Mouse (Mus musculus) liver, embryonic 15.5 days (tissue): ENCODE results near the gene Tspo2. TPM values are rescaled to one million over a fixed set of nuclear protein-coding genes. Genes with fewer than 3 reads are reported as not detected.

Source experiments
- ATAC-seq: fragments of 200-750 bp; cut with Nextera tagmentation; 2 replicates; pipeline ENCODE4 v1.8.0; 2017; ENCODE audit warnings: moderate number of reproducible peaks, mild to moderate bottlenecking, moderate library complexity; ENCODE audit not compliant: insufficient read depth
- H3K27ac ChIP-seq: fragments of 300-500 bp; sonication (generic); replicated peaks from 2 replicates; pipeline ENCODE4 v1.5.1; 2015; ENCODE audit warnings: mild to moderate bottlenecking, inconsistent platforms
- H3K27me3 ChIP-seq: fragments of 300-500 bp; sonication (generic); 2 replicates; pipeline ENCODE4 v1.6.1; 2015; ENCODE audit warnings: mild to moderate bottlenecking, inconsistent platforms
- H3K36me3 ChIP-seq: fragments of 300-500 bp; sonication (generic); replicated peaks from 2 replicates; pipeline ENCODE4 v1.6.1; 2015; ENCODE audit warnings: moderate library complexity, mild to moderate bottlenecking, inconsistent platforms
- H3K4me1 ChIP-seq: fragments of 300-500 bp; sonication (generic); replicated peaks from 2 replicates; pipeline ENCODE4 v1.6.1; 2015; ENCODE audit warnings: inconsistent platforms
- H3K4me2 ChIP-seq: fragments of 300-500 bp; sonication (generic); 2 replicates; pipeline ENCODE4 v1.6.1; 2015; ENCODE audit warnings: moderate library complexity, mild to moderate bottlenecking, inconsistent platforms
- H3K4me3 ChIP-seq: fragments of 300-500 bp; sonication (generic); replicated peaks from 2 replicates; pipeline ENCODE4 v1.5.1; 2015; ENCODE audit warnings: mild to moderate bottlenecking, inconsistent platforms
- H3K9ac ChIP-seq: fragments of 300-500 bp; sonication (generic); 2 replicates; pipeline ENCODE4 v1.6.1; 2015; ENCODE audit warnings: moderate library complexity, mild to moderate bottlenecking, inconsistent platforms
- H3K9me3 ChIP-seq: fragments of 300-500 bp; sonication (generic); replicated peaks from 2 replicates; pipeline ENCODE4 v1.6.1; 2016; ENCODE audit warnings: inconsistent platforms
- WGBS: fragments of 180-500 bp; shearing (Covaris S2); methylation state at CpG from one replicate; pipeline ENCODE4 v1.1.7; 2015; ENCODE audit warnings: mixed read lengths; ENCODE audit not compliant: insufficient replicate concordance; 5-methylcytosine and 5-hydroxymethylcytosine counted together
- polyA plus RNA-seq: library from polyadenylated mRNA; unstranded; fragments of >200 nt; fragmentation: Nextera tagmentation; extraction: Ambion mirVana; gene quantifications from 2 replicates; pipeline ENCODE4 v1.2.1, GENCODE M21; 2015

Tspo2 gene
- polyA plus RNA-seq, 1 experiment from 2014 or later, result 182 TPM

GRCm38 (mm10) chr17:48402751-48403150, 48.6 kb downstream of the Tspo2 start:
- Histone ChIP-seq H3K9ac (no peak overlapping the region), H3K27ac (no peak overlapping the region), H3K27me3 (no peaks in the 10 kb centered on the region), H3K4me2 (no peak overlapping the region), H3K4me3 (no peak overlapping the region), H3K9me3 (no peaks in the 10 kb centered on the region), H3K4me1 (peaks cover 58% of the 10 kb centered on the region), H3K36me3 (peaks cover 44% of the 10 kb centered on the region)
- ATAC-seq, result no peak
- 81% methylated on average over 3 of the region's 3 CpGs for WGBS

DNA sequence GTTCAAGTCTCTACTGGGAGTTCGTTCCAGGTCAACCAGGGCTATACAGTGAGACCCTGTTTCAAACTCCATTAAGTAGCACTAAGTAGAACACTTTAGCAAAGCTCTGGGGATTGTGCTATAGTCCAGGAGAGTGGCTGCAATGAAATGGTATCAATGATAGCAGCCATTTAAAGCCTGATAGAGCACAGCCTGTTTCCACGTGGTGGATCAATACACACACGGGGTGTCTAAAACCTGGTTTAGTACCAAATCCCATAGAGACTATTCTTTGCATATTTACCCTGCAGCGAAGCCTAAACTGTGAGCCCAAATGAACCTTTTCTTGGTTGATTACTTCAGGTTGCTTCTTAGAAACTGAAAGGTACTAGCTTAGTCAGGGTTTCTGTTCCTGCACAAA, 49.6 kb downstream of the Tspo2 start:
- ATAC-seq, result no peak
- Histone ChIP-seq H3K4me1 (peaks cover 48% of the 10 kb centered on the region), H3K27ac (no peak overlapping the region), H3K27me3 (no peaks in the 10 kb centered on the region), H3K4me3 (no peak overlapping the region), H3K9ac (no peak overlapping the region), H3K36me3 (peaks cover 55% of the 10 kb centered on the region), H3K9me3 (no peaks in the 10 kb centered on the region), H3K4me2 (no peak overlapping the region)
- 84% methylated on average over 4 of the region's 4 CpGs for WGBS

Other genes starting within 250 kb of the Tspo2 start
- 1.5 and 2.0 TPM in 2 replicates for gene Trem1, start 218.8 kb downstream of the Tspo2 start, polyA plus RNA-seq
- gene Trem3, start 203.7 kb downstream of the Tspo2 start, polyA plus RNA-seq, result 8.7 and 9.5 TPM in 2 replicates
- gene Treml4, start 187.2 kb downstream of the Tspo2 start, polyA plus RNA-seq, result 5.0 and 5.1 TPM in 2 replicates
- gene Treml2, start 152.0 kb downstream of the Tspo2 start, polyA plus RNA-seq, result 3.7 and 3.8 TPM in 2 replicates
- 3.9 and 4.3 TPM in 2 replicates for gene B430306N03Rik, start 135.4 kb downstream of the Tspo2 start, polyA plus RNA-seq
- gene Trem2, start 105.1 kb downstream of the Tspo2 start, polyA plus RNA-seq, result 3.6 and 4.1 TPM in 2 replicates
- 15.8 and 18.3 TPM in 2 replicates for gene Treml1, start 91.6 kb downstream of the Tspo2 start, polyA plus RNA-seq
- gene Nfya, start 41.6 kb downstream of the Tspo2 start, polyA plus RNA-seq, result 8.0 TPM in 2 replicates
- 42.8 and 44.0 TPM in 2 replicates for gene Oard1, start 41.5 kb downstream of the Tspo2 start, polyA plus RNA-seq
- gene Apobec2, start 18.6 kb downstream of the Tspo2 start, polyA plus RNA-seq, result 2.5 and 4.3 TPM in 2 replicates
- gene Unc5cl, start 3.4 kb upstream of the Tspo2 start, polyA plus RNA-seq, result 4.0 and 5.2 TPM in 2 replicates